Mouse (Mus musculus) embryo, embryonic 11 days (tissue): Measurements from ENCODE around the gene Cstf1.

ENCODE experiments used
- DNase-seq: peaks from one replicate; pipeline ENCODE4 v3.0.0-alpha.2; 2015

Gene Cstf1

DNA sequence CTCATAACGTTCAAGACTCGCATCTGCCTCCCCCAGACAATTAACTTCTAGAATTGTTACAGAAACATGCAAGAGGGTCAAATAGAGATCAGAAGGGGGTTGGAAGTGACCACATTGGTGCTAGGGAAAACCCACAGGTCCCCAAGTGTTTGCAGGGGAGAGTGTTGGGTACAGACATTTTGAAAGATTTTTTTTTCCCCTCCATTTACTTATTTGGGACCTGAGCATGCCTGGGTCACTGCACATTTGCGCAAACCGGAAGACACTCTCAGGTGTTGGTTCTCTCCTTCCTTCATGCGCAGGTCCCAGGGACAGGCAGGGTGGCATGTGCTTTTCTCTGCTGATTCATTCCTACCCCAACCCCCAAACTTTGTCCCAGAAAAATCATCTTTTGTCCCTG, 46.4 kb downstream of the Cstf1 start:
- no peak for DNase-seq

GRCm38 (mm10) chr2:172418208-172418607, 47.7 kb downstream of the Cstf1 start:
- DNase-seq: no peak

DNA sequence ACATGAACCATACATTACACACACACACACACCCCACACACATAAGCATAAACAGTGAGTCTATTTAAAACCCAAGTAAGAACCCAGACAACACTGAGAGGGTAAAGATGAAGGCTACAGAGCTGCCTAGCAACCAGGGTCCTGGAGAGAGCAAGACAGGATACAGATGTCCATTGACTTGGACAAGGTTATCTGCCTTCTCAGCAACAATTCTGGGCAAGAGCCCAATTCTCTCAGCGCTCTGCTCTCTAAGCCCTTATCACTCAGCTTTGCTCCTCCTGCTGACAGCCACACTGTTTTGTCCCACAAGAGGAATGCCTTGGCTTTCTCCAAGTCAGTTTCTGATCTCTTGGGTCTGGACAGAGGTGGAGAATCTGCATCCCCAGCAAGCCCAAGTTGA, 60.1 kb downstream of the Cstf1 start:
- DNase-seq: no peak
